Mouse (Mus musculus) ZHBTc4 (cell line): ENCODE data around the gene Narf.

Experiments used
- DNase-seq: peaks from one replicate; pipeline ENCODE4 v3.0.0-alpha.2; 2011; ENCODE audit warnings: low read depth, low spot score

Gene Narf

GRCm38 (mm10) chr11:121235475-121236238, 1.4 kb upstream of the Narf start:
- peak; percentile 77 for DNase-seq

- DNase-seq, result peak; percentile 52
These were observed 484 bp downstream of the Narf start for GRCm38 (mm10) chr11:121237345-121238128.

- DNase-seq, result no peak
These were observed 2.6 kb downstream of the Narf start for GRCm38 (mm10) chr11:121239669-121240068.

GRCm38 (mm10) chr11:121250196-121250595, 13.1 kb downstream of the Narf start:
- no peak for DNase-seq

GRCm38 (mm10) chr11:121259160-121260100, 22.4 kb downstream of the Narf start, which contains the start of gene Foxk2:
Gene Foxk2 (plus strand): TSS chr11:121259990.
- peak; percentile 94 for DNase-seq

GRCm38 (mm10) chr11:121260211-121260906, 23.3 kb downstream of the Narf start:
- peak; percentile 32 for DNase-seq

GRCm38 (mm10) chr11:121261074-121261473, 24.0 kb downstream of the Narf start:
- DNase-seq, result no peak

- no peak for DNase-seq
These were observed 40.5 kb downstream of the Narf start for GRCm38 (mm10) chr11:121277516-121277915.

- DNase-seq, result no peak
These were observed 41.0 kb downstream of the Narf start for GRCm38 (mm10) chr11:121278011-121278410.

GRCm38 (mm10) chr11:121282911-121283310, 45.9 kb downstream of the Narf start:
- no peak for DNase-seq

- DNase-seq, result no peak
These were observed 52.8 kb downstream of the Narf start for GRCm38 (mm10) chr11:121289859-121290258.

- DNase-seq, result no peak
These were observed 57.7 kb downstream of the Narf start for GRCm38 (mm10) chr11:121294771-121295170.

GRCm38 (mm10) chr11:121298493-121298892, 61.4 kb downstream of the Narf start:
- DNase-seq, result no peak

GRCm38 (mm10) chr11:121300265-121300664, 63.2 kb downstream of the Narf start:
- no peak for DNase-seq

- DNase-seq, result no peak
These were observed 68.3 kb downstream of the Narf start for GRCm38 (mm10) chr11:121305371-121305770.
